Mouse (Mus musculus): ENCODE measurements at regions not wholly inside any gene's neighbourhood (a gene's known extent, or its start where the extent isn't known, plus 50 kb on each side); places are given as distances from the start of the nearest gene placed in this dataset.

DNA sequence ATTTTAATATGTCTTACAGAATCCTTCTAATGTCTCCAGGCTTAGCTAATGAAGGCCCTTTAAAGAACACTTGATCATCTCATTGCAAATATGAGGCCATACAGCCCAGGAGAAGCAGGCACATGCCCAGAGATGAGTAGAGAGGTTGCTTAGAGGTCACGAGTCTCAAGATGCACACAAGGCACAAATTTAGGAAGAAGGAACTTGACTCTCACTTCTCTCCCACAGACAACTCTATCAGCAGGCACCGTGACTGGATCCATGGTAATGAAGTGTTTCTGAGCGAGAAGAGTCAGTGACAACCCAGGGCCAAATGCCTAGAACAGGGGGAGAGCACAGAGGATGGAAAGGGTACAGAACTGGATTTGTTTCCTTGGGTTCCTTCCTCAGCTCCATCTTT is 392.7 kb upstream of the Klf4 start:
- Histone ChIP-seq H3K36me3 (ENCODE audit: control insufficient read depth, insufficient read depth, low read length) (no peaks in the 10 kb centered on the region), H3K9ac (ENCODE audit: low read depth, low read length) (no peak overlapping the region), H3K4me1 (replicated peaks; ENCODE audit: control insufficient read depth, insufficient read depth, low read length) (0 out of 2 replicates have a peak, but pooled peaks cover 4% of the 10 kb centered on the region), H3K27ac (ENCODE audit: low read depth, low read length) (no peak overlapping the region), H3K27me3 (ENCODE audit: control insufficient read depth, insufficient read depth, low read length) (no peaks in the 10 kb centered on the region), H3K4me3 (ENCODE audit: low read depth, low read length) (no peak overlapping the region), H3K9me3 (ENCODE audit: control insufficient read depth, low read length) (no peaks in the 10 kb centered on the region), H3K4me2 (replicated peaks; ENCODE audit: low read depth, low read length) (no peak overlapping the region)
- DNase-seq (ENCODE audit: low spot score) (no peak), ATAC-seq (ENCODE audit: low FRiP score) (no peak)
- 84% methylated on average over 3 of the region's 3 CpGs for WGBS

DNA sequence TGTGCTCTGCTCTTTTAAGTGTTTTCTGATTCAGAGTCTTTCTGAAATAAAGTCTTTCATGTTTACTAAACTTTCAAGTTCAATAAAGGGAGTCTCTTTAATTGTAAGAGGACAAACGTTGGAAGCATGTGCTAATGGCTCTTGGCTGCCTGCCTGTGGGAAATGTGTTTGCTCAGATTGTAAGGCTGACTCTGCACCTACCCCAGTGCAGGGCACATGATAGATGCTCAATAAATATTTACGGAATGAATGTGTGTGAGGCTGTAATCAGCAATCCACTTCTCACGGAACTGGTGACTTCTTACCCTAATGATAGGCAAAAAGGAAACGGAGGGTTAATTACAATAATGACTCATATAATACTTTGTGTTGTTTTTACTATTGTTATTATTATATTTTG is 389.0 kb upstream of the Klf4 start:
- 90% methylated on average over 4 of the region's 4 CpGs for whole genome bisulfite sequencing

DNA sequence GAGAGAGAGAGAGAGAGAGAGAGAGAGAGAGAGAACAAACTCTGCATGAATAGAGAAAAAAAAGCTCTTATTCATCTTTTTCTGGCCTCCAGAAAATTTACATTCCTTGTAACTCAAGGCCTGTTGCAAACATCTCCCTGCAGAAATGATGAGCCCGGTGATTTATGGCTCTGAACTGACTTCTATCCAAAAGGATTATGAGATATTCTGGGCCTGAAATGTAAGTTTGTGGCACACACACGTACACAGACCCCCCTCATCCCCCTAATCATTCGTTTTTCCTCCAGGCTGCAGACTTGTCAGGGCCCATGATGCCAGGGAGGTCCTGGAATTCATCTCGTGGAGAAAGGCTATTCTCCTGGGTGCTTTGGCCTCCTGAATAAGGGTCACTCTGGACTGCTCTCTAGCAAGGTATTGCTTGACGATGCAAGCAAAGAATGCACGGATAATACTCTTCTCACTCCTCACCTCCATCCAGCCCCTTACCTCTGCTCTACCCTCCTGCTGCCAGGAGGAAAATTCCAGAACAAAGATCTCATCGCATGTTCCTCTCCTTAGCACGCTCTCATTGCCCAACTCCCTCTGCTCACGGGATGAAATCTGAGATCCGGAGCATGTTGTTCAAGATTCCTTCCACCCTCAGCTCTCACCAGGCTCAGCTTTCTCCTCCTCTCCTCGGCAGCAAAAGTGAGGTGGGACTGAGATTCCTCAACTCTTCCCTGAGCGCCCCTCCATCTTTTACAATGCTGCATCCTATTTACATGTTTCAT is 362.0 kb upstream of the Klf4 start:
- Histone ChIP-seq H3K36me3 (ENCODE audit: control insufficient read depth, insufficient read depth, low read length) (no peaks in the 10 kb centered on the region), H3K9ac (ENCODE audit: low read depth, low read length) (no peak overlapping the region), H3K4me3 (ENCODE audit: low read depth, low read length) (no peak overlapping the region), H3K27me3 (ENCODE audit: control insufficient read depth, insufficient read depth, low read length) (no peaks in the 10 kb centered on the region), H3K4me1 (replicated peaks; ENCODE audit: control insufficient read depth, insufficient read depth, low read length) (no peaks in the 10 kb centered on the region), H3K9me3 (ENCODE audit: control insufficient read depth, low read length) (no peaks in the 10 kb centered on the region), H3K4me2 (replicated peaks; ENCODE audit: low read depth, low read length) (no peak overlapping the region), H3K27ac (ENCODE audit: low read depth, low read length) (no peak overlapping the region)
- DNase-seq (ENCODE audit: low spot score) = no peak
- no peak for ATAC-seq (ENCODE audit: low FRiP score)
- WGBS = 77% methylated on average over 12 of the region's 12 CpGs

More for the DNA sequence above, 389.0 kb upstream of the Klf4 start:
- ATAC-seq (ENCODE audit: low FRiP score) (no peak), DNase-seq (ENCODE audit: low spot score) (no peak)
- Histone ChIP-seq H3K4me2 (replicated peaks; ENCODE audit: low read depth, low read length) (no peak overlapping the region), H3K4me3 (ENCODE audit: low read depth, low read length) (no peak overlapping the region), H3K36me3 (ENCODE audit: control insufficient read depth, insufficient read depth, low read length) (no peaks in the 10 kb centered on the region), H3K9me3 (ENCODE audit: control insufficient read depth, low read length) (no peaks in the 10 kb centered on the region), H3K4me1 (replicated peaks; ENCODE audit: control insufficient read depth, insufficient read depth, low read length) (no peaks in the 10 kb centered on the region), H3K9ac (ENCODE audit: low read depth, low read length) (no peak overlapping the region), H3K27me3 (ENCODE audit: control insufficient read depth, insufficient read depth, low read length) (no peaks in the 10 kb centered on the region), H3K27ac (ENCODE audit: low read depth, low read length) (no peak overlapping the region)

DNA sequence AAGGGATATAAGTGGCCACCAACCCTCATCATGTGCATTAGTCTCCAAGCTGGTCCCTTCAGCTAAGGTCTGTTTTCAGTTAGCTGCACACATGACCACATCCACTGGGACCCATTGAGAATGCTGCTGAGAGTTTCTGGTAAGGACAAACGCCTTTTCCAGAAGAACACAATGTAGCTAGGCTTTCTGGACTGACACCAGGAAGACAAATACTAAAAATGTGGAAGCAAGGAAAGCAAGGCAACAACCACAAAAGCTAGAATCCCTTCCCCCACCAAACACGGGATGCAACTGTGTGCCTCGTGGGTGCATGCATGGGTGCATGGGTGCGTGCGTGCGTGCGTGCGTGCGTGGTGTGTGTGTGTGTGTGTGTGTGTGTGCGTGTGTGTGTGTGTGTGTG is 359.4 kb upstream of the Klf4 start:
- no peak overlapping the region for H3K4me3 ChIP-seq (ENCODE audit: low read depth, low read length)
- H3K4me2 ChIP-seq (replicated peaks; ENCODE audit: low read depth, low read length) = no peak overlapping the region
- DNase-seq (ENCODE audit: low spot score) (no peak), ATAC-seq (ENCODE audit: low FRiP score) (no peak)
- H3K9ac ChIP-seq (ENCODE audit: low read depth, low read length) = no peak overlapping the region
- H3K36me3 ChIP-seq (ENCODE audit: control insufficient read depth, insufficient read depth, low read length) = no peaks in the 10 kb centered on the region
- 83% methylated on average over 3 of the region's 10 CpGs for WGBS
- H3K9me3 ChIP-seq (ENCODE audit: control insufficient read depth, low read length) = no peaks in the 10 kb centered on the region
- H3K27ac ChIP-seq (ENCODE audit: low read depth, low read length) = no peak overlapping the region
- no peaks in the 10 kb centered on the region for H3K4me1 ChIP-seq (replicated peaks; ENCODE audit: control insufficient read depth, insufficient read depth, low read length)
- no peaks in the 10 kb centered on the region for H3K27me3 ChIP-seq (ENCODE audit: control insufficient read depth, insufficient read depth, low read length)

DNA sequence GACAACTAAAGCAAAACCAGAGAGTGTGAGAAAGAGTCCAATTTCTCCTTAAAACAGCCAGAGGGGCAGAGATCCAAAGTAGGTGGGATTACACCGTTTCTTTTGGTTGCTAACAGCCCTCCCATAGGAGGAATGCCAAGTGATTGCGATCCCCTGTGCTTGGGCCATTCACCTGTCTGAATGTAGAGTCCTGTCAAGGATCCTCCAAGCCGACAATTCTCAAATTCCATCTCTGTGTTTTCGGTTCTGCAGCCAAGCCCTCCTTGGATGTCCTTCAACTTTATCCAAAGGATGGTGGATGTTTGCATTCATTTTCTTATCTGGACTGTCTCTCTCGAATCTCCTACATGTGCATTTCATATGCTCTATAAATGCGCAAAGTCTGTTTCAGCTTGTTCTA is 355.3 kb upstream of the Klf4 start:
- 90% methylated on average over 6 of the region's 6 CpGs for WGBS
- Histone ChIP-seq H3K4me1 (replicated peaks; ENCODE audit: control insufficient read depth, insufficient read depth, low read length) (no peaks in the 10 kb centered on the region), H3K4me3 (ENCODE audit: low read depth, low read length) (no peak overlapping the region), H3K27ac (ENCODE audit: low read depth, low read length) (no peak overlapping the region), H3K9me3 (ENCODE audit: control insufficient read depth, low read length) (no peaks in the 10 kb centered on the region), H3K27me3 (ENCODE audit: control insufficient read depth, insufficient read depth, low read length) (no peaks in the 10 kb centered on the region), H3K9ac (ENCODE audit: low read depth, low read length) (no peak overlapping the region), H3K4me2 (replicated peaks; ENCODE audit: low read depth, low read length) (no peak overlapping the region), H3K36me3 (ENCODE audit: control insufficient read depth, insufficient read depth, low read length) (no peaks in the 10 kb centered on the region)
- DNase-seq (ENCODE audit: low spot score) (no peak), ATAC-seq (ENCODE audit: low FRiP score) (no peak)

DNA sequence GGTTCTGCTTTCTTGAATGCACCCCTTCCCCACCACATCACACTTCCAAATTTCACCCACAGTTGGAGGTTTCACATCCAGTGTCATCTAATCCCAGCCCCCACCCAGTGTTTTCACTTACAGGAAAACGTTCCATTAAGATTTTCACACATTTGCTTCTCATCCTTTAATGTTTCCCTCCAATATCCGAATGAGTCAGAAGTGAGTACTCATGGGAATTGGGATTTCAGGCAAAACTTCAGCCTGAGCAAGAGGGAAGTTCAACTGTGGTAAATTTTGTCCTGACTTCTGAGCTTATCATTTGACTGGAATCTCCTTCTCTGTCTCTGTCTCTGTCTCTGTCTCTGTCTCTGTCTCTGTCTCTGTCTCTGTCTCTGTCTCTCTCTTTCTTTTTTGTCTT is 350.3 kb upstream of the Klf4 start:
- Histone ChIP-seq H3K4me3 (ENCODE audit: low read depth, low read length) (no peak overlapping the region), H3K9me3 (ENCODE audit: control insufficient read depth, low read length) (no peaks in the 10 kb centered on the region), H3K4me1 (replicated peaks; ENCODE audit: control insufficient read depth, insufficient read depth, low read length) (no peaks in the 10 kb centered on the region), H3K27ac (ENCODE audit: low read depth, low read length) (no peak overlapping the region), H3K36me3 (ENCODE audit: control insufficient read depth, insufficient read depth, low read length) (no peaks in the 10 kb centered on the region), H3K9ac (ENCODE audit: low read depth, low read length) (no peak overlapping the region), H3K4me2 (replicated peaks; ENCODE audit: low read depth, low read length) (no peak overlapping the region), H3K27me3 (ENCODE audit: control insufficient read depth, insufficient read depth, low read length) (no peaks in the 10 kb centered on the region)
- 68% methylated on average over 2 of the region's 2 CpGs for WGBS
- DNase-seq (ENCODE audit: low spot score) (no peak), ATAC-seq (ENCODE audit: low FRiP score) (no peak)

DNA sequence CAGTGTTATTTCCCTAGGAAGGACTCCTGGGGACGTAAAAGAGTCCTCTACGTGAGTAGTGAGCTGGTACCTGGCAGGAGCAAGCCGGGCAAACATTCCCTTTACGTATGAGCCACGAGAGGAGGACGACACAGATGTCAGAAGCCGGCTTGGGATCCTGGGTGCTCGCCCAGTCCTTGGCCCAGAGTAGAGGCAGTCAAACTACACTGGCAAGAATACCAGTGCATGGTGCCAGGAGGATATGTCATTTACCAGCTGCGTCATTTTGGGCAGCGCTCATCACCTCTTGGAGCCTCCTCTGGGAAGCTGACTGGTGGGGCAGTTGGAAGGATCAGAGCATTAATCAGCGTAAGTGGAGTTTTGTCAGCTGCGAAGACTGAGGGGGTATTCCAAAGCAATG is 343.0 kb upstream of the Klf4 start:
- no peaks in the 10 kb centered on the region for H3K9me3 ChIP-seq (ENCODE audit: control insufficient read depth, low read length)
- H3K4me1 ChIP-seq (replicated peaks; ENCODE audit: control insufficient read depth, insufficient read depth, low read length) = no peaks in the 10 kb centered on the region
- ATAC-seq (ENCODE audit: low FRiP score) (no peak), DNase-seq (ENCODE audit: low spot score) (no peak)
- no peaks in the 10 kb centered on the region for H3K36me3 ChIP-seq (ENCODE audit: control insufficient read depth, insufficient read depth, low read length)
- no peaks in the 10 kb centered on the region for H3K27me3 ChIP-seq (ENCODE audit: control insufficient read depth, insufficient read depth, low read length)
- no peak overlapping the region for H3K4me2 ChIP-seq (replicated peaks; ENCODE audit: low read depth, low read length)
- no peak overlapping the region for H3K9ac ChIP-seq (ENCODE audit: low read depth, low read length)
- 94% methylated on average over 12 of the region's 12 CpGs for WGBS
- H3K4me3 ChIP-seq (ENCODE audit: low read depth, low read length) = no peak overlapping the region
- no peak overlapping the region for H3K27ac ChIP-seq (ENCODE audit: low read depth, low read length)

DNA sequence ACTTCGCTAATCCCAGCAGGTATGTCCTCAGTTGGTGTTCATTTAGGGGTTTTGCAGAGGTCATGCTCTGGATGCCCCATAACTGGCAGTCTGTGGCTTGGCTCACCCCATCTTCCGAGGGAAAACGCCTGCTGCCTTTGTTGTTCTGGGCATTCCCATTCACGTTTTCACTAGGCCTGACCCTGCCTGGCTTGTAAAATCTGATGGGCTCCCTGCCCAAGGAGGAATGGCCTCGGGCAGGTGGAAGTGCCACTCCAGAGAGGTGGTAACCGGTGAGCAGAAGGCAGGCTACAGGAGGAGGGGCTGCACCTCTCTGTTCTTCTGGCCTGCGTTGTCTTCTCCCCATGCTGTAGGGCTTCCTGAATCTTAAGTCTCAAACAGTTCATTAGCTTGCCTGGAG is 342.6 kb upstream of the Klf4 start:
- ATAC-seq (ENCODE audit: low FRiP score) (no peak), DNase-seq (ENCODE audit: low spot score) (no peak)
- Histone ChIP-seq H3K4me1 (replicated peaks; ENCODE audit: control insufficient read depth, insufficient read depth, low read length) (no peaks in the 10 kb centered on the region), H3K9ac (ENCODE audit: low read depth, low read length) (no peak overlapping the region), H3K9me3 (ENCODE audit: control insufficient read depth, low read length) (no peaks in the 10 kb centered on the region), H3K27ac (ENCODE audit: low read depth, low read length) (no peak overlapping the region), H3K4me3 (ENCODE audit: low read depth, low read length) (no peak overlapping the region), H3K36me3 (ENCODE audit: control insufficient read depth, insufficient read depth, low read length) (no peaks in the 10 kb centered on the region), H3K4me2 (replicated peaks; ENCODE audit: low read depth, low read length) (no peak overlapping the region), H3K27me3 (ENCODE audit: control insufficient read depth, insufficient read depth, low read length) (no peaks in the 10 kb centered on the region)
- 82% methylated on average over 7 of the region's 7 CpGs for WGBS

DNA sequence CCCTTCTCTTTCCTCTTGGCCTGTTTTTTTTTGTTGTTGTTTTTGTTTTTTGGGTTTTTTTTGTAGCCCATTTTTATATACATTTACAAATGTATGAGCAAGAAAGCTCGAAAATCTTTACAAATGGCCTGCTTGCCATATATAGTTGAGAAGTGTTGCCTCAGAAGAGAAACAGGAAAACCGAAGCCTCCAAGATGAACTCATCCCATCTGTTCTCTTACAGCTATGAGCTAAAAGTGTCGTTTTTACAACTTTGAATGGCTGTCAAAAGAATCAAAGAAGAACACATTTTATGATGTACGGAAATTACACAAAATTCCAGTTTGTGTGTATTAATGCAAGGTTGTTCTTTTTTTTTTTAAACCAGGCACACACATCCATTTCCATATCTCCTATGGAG is 342.0 kb upstream of the Klf4 start:
- 85% methylated on average over 4 of the region's 4 CpGs for WGBS
- Histone ChIP-seq H3K9me3 (ENCODE audit: control insufficient read depth, low read length) (no peaks in the 10 kb centered on the region), H3K27ac (ENCODE audit: low read depth, low read length) (no peak overlapping the region), H3K36me3 (ENCODE audit: control insufficient read depth, insufficient read depth, low read length) (no peaks in the 10 kb centered on the region), H3K27me3 (ENCODE audit: control insufficient read depth, insufficient read depth, low read length) (no peaks in the 10 kb centered on the region), H3K4me3 (ENCODE audit: low read depth, low read length) (no peak overlapping the region), H3K4me2 (replicated peaks; ENCODE audit: low read depth, low read length) (no peak overlapping the region), H3K9ac (ENCODE audit: low read depth, low read length) (no peak overlapping the region), H3K4me1 (replicated peaks; ENCODE audit: control insufficient read depth, insufficient read depth, low read length) (no peaks in the 10 kb centered on the region)
- no peak for DNase-seq (ENCODE audit: low spot score)
- ATAC-seq (ENCODE audit: low FRiP score) = no peak
